Mouse (Mus musculus): Measurements from ENCODE around the gene Tor3a. TPM values are rescaled to one million over a fixed set of nuclear protein-coding genes. Genes with fewer than 3 reads are reported as not detected.

Gene Tor3a
- polyA plus RNA-seq, 2 experiments: 7.6 to 10.1 TPM

DNA sequence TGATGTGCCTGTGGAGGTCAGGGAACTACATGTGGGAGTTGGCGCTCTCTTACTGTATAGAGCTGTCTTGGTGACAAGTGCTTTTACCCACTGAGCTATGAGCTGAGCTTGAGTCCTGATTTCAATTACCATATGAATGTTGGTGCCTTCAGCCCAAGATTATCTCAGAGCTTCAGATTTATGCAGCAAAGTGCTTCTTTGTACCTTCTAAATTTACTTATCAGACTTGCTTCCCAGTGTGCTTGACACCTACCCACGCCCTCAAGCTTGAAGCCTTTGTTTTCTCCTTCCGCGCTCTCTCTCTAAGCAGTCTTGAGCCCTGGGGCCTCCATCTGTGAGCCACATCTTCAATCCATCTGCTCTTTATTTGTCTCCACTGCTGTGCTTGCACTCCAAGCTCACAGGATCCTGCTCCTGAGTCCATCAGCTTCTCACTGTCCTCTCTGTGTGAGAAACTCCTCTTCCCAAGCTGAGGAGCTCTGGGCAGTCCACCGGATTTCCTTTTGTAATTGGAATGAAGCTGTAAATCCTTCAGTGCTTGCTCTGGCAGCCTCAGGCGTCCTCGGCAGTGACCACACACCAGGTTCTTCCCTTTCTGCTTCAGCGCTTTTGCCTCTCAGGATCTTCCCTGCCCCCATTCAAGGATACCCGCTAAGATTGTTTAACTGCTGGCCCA is 60.2 kb downstream of the Tor3a start:
- no peak overlapping the region for H3K4me3 ChIP-seq (replicated peaks; ENCODE audit: low read length)
- peaks cover 21% of the 10 kb centered on the region for H3K4me1 ChIP-seq (ENCODE audit: control insufficient read depth, insufficient read depth, low read length)
- no peak overlapping the region for H3K4me2 ChIP-seq (replicated peaks; ENCODE audit: low read depth, low read length, severe bottlenecking)
- H3K9me3 ChIP-seq (ENCODE audit: control insufficient read depth, low read length): no peaks in the 10 kb centered on the region
- H3K27ac ChIP-seq (replicated peaks; ENCODE audit: low read depth, low read length): 0 out of 2 replicates have a peak overlapping the region, but pooled peaks have one; percentile 35
- H3K27me3 ChIP-seq (ENCODE audit: control insufficient read depth, insufficient read depth, low read length): no peaks in the 10 kb centered on the region
- no peaks in the 10 kb centered on the region for H3K36me3 ChIP-seq (ENCODE audit: control insufficient read depth, insufficient read depth, low read length)
- no peak for TF ChIP-seq POLR2A (IDR thresholded peaks at IDR 0.05; ENCODE audit: borderline replicate concordance, extremely low read depth, insufficient read depth, insufficient read length)
- 22% methylated on average over 9 of the region's 9 CpGs for WGBS
- no peak for ATAC-seq (ENCODE audit: low FRiP score, low read depth)
- peak; percentile 7 for DNase-seq (ENCODE audit: low spot score)
- H3K9ac ChIP-seq (ENCODE audit: low read depth, low read length, severe bottlenecking): peak overlapping the region; percentile 28; the same call in 1 of the 2 replicates

DNA sequence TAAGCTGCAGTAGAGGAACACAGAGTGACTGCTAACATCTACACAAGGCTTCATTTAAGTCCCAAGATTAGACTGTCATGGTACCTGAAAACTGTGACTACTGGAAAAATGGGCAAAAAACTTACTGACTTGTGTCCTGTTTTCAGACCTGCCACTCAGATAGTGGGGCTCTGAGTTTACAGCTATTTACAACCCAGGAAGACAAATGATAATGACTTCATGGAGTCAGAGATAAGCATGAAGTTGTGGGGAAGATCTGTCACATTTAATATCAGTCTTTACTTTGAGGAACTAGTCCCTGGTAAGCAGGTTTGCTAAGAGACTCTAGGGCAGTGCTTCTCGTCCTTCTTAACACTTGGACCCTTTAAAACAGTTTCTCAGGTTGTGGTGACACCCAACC is 63.9 kb downstream of the Tor3a start:
- no peak for TF ChIP-seq POLR2A (IDR thresholded peaks at IDR 0.05; ENCODE audit: borderline replicate concordance, extremely low read depth, insufficient read depth, insufficient read length)
- Histone ChIP-seq H3K4me2 (replicated peaks; ENCODE audit: low read depth, low read length, severe bottlenecking) (no peak overlapping the region), H3K27ac (replicated peaks; ENCODE audit: low read depth, low read length) (no peak overlapping the region), H3K9ac (ENCODE audit: low read depth, low read length, severe bottlenecking) (no peak overlapping the region), H3K4me1 (ENCODE audit: control insufficient read depth, insufficient read depth, low read length) (peaks cover 11% of the 10 kb centered on the region), H3K9me3 (ENCODE audit: control insufficient read depth, low read length) (no peaks in the 10 kb centered on the region), H3K36me3 (ENCODE audit: control insufficient read depth, insufficient read depth, low read length) (no peaks in the 10 kb centered on the region), H3K27me3 (ENCODE audit: control insufficient read depth, insufficient read depth, low read length) (no peaks in the 10 kb centered on the region), H3K4me3 (replicated peaks; ENCODE audit: low read length) (no peak overlapping the region)
- 88% methylated on average over 1 of the region's 1 CpGs for WGBS
- ATAC-seq (ENCODE audit: low FRiP score, low read depth) (no peak), DNase-seq (ENCODE audit: low spot score) (no peak)

GRCm38 (mm10) chr1:156608496-156608895 is 65.7 kb downstream of the Tor3a start:
- 97% methylated on average over 2 of the region's 2 CpGs for WGBS

DNA sequence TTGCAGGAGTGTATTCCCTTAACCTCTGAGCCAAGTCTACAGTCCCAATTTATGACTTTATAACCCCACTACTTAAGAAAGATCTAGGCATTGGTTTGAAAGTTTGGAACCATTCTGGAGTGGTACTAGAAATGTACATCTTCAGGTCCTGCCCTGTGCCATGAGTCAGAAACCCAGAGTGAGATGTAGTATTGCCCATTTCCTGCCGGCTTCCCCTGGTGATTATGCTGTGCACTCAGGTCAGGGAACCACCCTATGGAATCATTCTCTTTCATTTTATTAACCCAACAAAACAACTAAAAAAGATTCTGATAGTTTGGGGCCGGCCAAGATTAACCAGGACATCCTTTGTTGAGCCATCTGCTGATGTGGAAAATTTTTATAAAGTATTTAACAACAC is 68.2 kb downstream of the Tor3a start:
- H3K9me3 ChIP-seq (ENCODE audit: control insufficient read depth, low read length): no peaks in the 10 kb centered on the region
- WGBS: 62% methylated on average over 2 of the region's 2 CpGs
- no peak overlapping the region for H3K4me3 ChIP-seq (replicated peaks; ENCODE audit: low read length)
- H3K4me1 ChIP-seq (ENCODE audit: control insufficient read depth, insufficient read depth, low read length): 0 out of 2 replicates have a peak, but pooled peaks cover 3% of the 10 kb centered on the region
- no peak overlapping the region for H3K27ac ChIP-seq (replicated peaks; ENCODE audit: low read depth, low read length)
- no peak for TF ChIP-seq POLR2A (IDR thresholded peaks at IDR 0.05; ENCODE audit: borderline replicate concordance, extremely low read depth, insufficient read depth, insufficient read length)
- H3K27me3 ChIP-seq (ENCODE audit: control insufficient read depth, insufficient read depth, low read length): no peaks in the 10 kb centered on the region
- no peak overlapping the region for H3K4me2 ChIP-seq (replicated peaks; ENCODE audit: low read depth, low read length, severe bottlenecking)
- DNase-seq (ENCODE audit: low spot score) (no peak), ATAC-seq (ENCODE audit: low FRiP score, low read depth) (no peak)
- H3K9ac ChIP-seq (ENCODE audit: low read depth, low read length, severe bottlenecking): no peak overlapping the region
- H3K36me3 ChIP-seq (ENCODE audit: control insufficient read depth, insufficient read depth, low read length): no peaks in the 10 kb centered on the region

More at GRCm38 (mm10) chr1:156608496-156608895, 65.7 kb downstream of the Tor3a start:
- H3K9ac ChIP-seq (ENCODE audit: low read depth, low read length, severe bottlenecking): no peak overlapping the region
- no peak for ATAC-seq (ENCODE audit: low FRiP score, low read depth)
- DNase-seq (ENCODE audit: low spot score): no peak
- H3K4me3 ChIP-seq (replicated peaks; ENCODE audit: low read length): no peak overlapping the region
- 0 out of 2 replicates have a peak, but pooled peaks cover 3% of the 10 kb centered on the region for H3K4me1 ChIP-seq (ENCODE audit: control insufficient read depth, insufficient read depth, low read length)
- no peaks in the 10 kb centered on the region for H3K27me3 ChIP-seq (ENCODE audit: control insufficient read depth, insufficient read depth, low read length)
- no peak for TF ChIP-seq POLR2A (IDR thresholded peaks at IDR 0.05; ENCODE audit: borderline replicate concordance, extremely low read depth, insufficient read depth, insufficient read length)
- no peaks in the 10 kb centered on the region for H3K9me3 ChIP-seq (ENCODE audit: control insufficient read depth, low read length)
- H3K36me3 ChIP-seq (ENCODE audit: control insufficient read depth, insufficient read depth, low read length): no peaks in the 10 kb centered on the region
- no peak overlapping the region for H3K27ac ChIP-seq (replicated peaks; ENCODE audit: low read depth, low read length)
- no peak overlapping the region for H3K4me2 ChIP-seq (replicated peaks; ENCODE audit: low read depth, low read length, severe bottlenecking)

DNA sequence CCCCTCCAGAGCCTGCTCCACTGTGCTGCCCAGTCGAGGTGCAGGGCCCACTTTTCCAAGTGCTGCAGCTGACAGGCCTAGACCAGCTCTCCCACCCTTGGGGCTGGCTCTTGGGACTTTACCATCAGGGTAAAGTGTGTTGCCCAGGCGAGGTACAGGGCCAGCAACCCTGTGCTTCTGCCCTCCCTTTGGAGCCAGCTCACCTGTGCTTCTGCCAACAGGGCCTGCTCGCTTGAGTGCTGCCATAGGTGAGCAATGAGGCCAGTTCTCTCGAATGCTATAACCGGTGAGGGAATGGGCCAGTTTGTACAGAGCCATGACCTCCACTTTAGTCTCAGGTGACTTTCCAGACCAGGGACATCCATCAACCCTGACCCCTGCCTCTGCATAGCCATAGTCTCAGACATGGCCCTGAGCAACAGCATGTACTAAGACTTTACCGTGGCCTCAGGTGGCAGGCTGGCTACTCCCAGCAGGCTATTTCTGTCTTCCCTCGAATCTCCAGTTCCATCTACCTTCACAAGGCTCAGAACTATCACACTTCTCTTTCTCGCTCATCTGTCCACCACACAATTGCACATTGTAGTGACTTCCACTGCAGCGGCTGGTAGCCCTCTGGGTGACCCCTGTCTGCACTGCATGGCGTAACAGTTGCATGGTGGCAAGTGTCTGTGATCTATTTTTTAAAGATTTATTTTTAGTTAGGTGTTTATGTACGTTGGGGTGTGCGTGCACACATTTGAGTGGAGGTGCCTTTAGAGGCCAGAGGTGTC is 68.9 kb downstream of the Tor3a start:
- Histone ChIP-seq H3K36me3 (ENCODE audit: control insufficient read depth, insufficient read depth, low read length) (no peaks in the 10 kb centered on the region), H3K9me3 (ENCODE audit: control insufficient read depth, low read length) (no peaks in the 10 kb centered on the region), H3K4me1 (ENCODE audit: control insufficient read depth, insufficient read depth, low read length) (0 out of 2 replicates have a peak, but pooled peaks cover 3% of the 10 kb centered on the region), H3K27me3 (ENCODE audit: control insufficient read depth, insufficient read depth, low read length) (no peaks in the 10 kb centered on the region), H3K4me2 (replicated peaks; ENCODE audit: low read depth, low read length, severe bottlenecking) (no peak overlapping the region), H3K9ac (ENCODE audit: low read depth, low read length, severe bottlenecking) (no peak overlapping the region), H3K4me3 (replicated peaks; ENCODE audit: low read length) (no peak overlapping the region), H3K27ac (replicated peaks; ENCODE audit: low read depth, low read length) (no peak overlapping the region)
- 74% methylated on average over 12 of the region's 12 CpGs for WGBS
- TF ChIP-seq POLR2A (IDR thresholded peaks at IDR 0.05; ENCODE audit: borderline replicate concordance, extremely low read depth, insufficient read depth, insufficient read length): no peak
- ATAC-seq (ENCODE audit: low FRiP score, low read depth) (no peak), DNase-seq (ENCODE audit: low spot score) (no peak)

Other genes with a start within 250 kb of the Tor3a start
- 23.1 and 39.5 TPM in 2 replicates for gene Soat1, start 200.0 kb downstream of the Tor3a start, polyA plus RNA-seq (2012; rRNA removed)
- 19.1 and 21.3 TPM in 2 replicates for gene Soat1, start 200.0 kb downstream of the Tor3a start, polyA plus RNA-seq (2014; fragmentation: Nextera tagmentation; extraction: Ambion mirVana)
- gene Gm10031, start 150.3 kb downstream of the Tor3a start, polyA plus RNA-seq (2012; rRNA removed): 6.0 and 7.0 TPM in 2 replicates
- gene Gm10031, start 150.3 kb downstream of the Tor3a start, polyA plus RNA-seq (2014; fragmentation: Nextera tagmentation; extraction: Ambion mirVana): 0.32 and 0.73 TPM in 2 replicates
- 10.2 and 10.9 TPM in 2 replicates for gene Abl2, start 115.6 kb downstream of the Tor3a start, polyA plus RNA-seq (2012; rRNA removed)
- gene Abl2, start 115.6 kb downstream of the Tor3a start, polyA plus RNA-seq (2014; fragmentation: Nextera tagmentation; extraction: Ambion mirVana): 6.2 and 6.9 TPM in 2 replicates
- 35.0 and 35.8 TPM in 2 replicates for gene Fam20b, start 44.7 kb upstream of the Tor3a start, polyA plus RNA-seq (2012; rRNA removed)
- 29.7 and 33.5 TPM in 2 replicates for gene Fam20b, start 44.7 kb upstream of the Tor3a start, polyA plus RNA-seq (2014; fragmentation: Nextera tagmentation; extraction: Ambion mirVana)
- gene Angptl1, start 164.2 kb upstream of the Tor3a start, polyA plus RNA-seq (2012; rRNA removed): 92.9 and 117 TPM in 2 replicates
- 92.4 and 95.5 TPM in 2 replicates for gene Angptl1, start 164.2 kb upstream of the Tor3a start, polyA plus RNA-seq (2014; fragmentation: Nextera tagmentation; extraction: Ambion mirVana)